Mouse (Mus musculus) hindbrain, embryonic 13.5 days (tissue): ENCODE results near the gene Pcx. TPM values are rescaled to one million over a fixed set of nuclear protein-coding genes. Genes with fewer than 3 reads are reported as not detected.

Experiments
- ATAC-seq: fragments of 200-750 bp; cut with Nextera tagmentation; 2 replicates; pipeline ENCODE4 v1.8.0; 2017; ENCODE audit warnings: moderate TSS enrichment; ENCODE audit not compliant: low FRiP score
- H3K27ac ChIP-seq: fragments of 300-500 bp; sonication (generic); 2 replicates; pipeline ENCODE4 v1.5.1; 2015; ENCODE audit warnings: inconsistent platforms, mild to moderate bottlenecking, moderate library complexity
- H3K27me3 ChIP-seq: fragments of 300-500 bp; sonication (generic); 2 replicates; pipeline ENCODE4 v1.6.1; 2015; ENCODE audit warnings: mild to moderate bottlenecking, inconsistent platforms
- H3K36me3 ChIP-seq: fragments of 300-500 bp; sonication (generic); 2 replicates; pipeline ENCODE4 v1.6.1; 2015; ENCODE audit warnings: mild to moderate bottlenecking, inconsistent platforms
- H3K4me1 ChIP-seq: fragments of 300-500 bp; sonication (generic); replicated peaks from 2 replicates; pipeline ENCODE4 v1.6.1; 2015; ENCODE audit warnings: inconsistent platforms
- H3K4me2 ChIP-seq: fragments of 300-500 bp; sonication (generic); 2 replicates; pipeline ENCODE4 v1.6.1; 2015; ENCODE audit warnings: inconsistent platforms, mild to moderate bottlenecking, moderate library complexity
- H3K4me3 ChIP-seq: fragments of 300-500 bp; sonication (generic); 2 replicates; pipeline ENCODE4 v1.5.1; 2015; ENCODE audit warnings: mild to moderate bottlenecking, inconsistent platforms
- H3K9ac ChIP-seq: fragments of 300-500 bp; sonication (generic); 2 replicates; pipeline ENCODE4 v1.6.1; 2015; ENCODE audit warnings: mild to moderate bottlenecking, inconsistent platforms
- H3K9me3 ChIP-seq: fragments of 300-500 bp; sonication (generic); 2 replicates; pipeline ENCODE4 v1.6.1; 2016; ENCODE audit warnings: inconsistent platforms
- WGBS: fragments of 180-500 bp; shearing (Covaris S2); methylation state at CpG from one replicate; pipeline ENCODE4 v1.1.7; 2015; 5-methylcytosine and 5-hydroxymethylcytosine counted together
- polyA plus RNA-seq: library from polyadenylated mRNA; unstranded; fragments of >200 nt; fragmentation: Nextera tagmentation; extraction: Ambion mirVana; gene quantifications from 2 replicates; pipeline ENCODE4 v1.2.1, GENCODE M21; 2015

Gene Pcx
- polyA plus RNA-seq, 1 experiment from 2014 or later = 24.3 TPM

DNA sequence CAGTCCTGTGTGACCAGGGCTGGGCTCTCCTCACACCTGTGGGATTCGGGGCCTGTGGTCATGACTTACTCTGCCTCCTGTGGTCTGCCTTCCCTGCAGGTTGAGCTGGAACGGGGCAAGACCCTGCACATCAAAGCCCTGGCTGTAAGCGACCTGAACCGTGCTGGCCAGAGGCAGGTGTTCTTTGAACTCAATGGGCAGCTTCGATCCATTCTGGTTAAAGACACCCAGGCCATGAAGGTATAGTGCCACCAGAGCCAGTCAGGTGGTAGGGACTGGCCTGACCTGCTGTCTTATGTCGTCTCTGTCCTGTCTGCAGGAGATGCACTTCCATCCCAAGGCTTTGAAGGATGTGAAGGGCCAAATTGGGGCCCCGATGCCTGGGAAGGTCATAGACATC lies 110.4 kb downstream of the Pcx start:
- Histone ChIP-seq H3K27me3 (peaks cover 11% of the 10 kb centered on the region; the same call in 1 of the 2 replicates), H3K27ac (no peak overlapping the region), H3K4me3 (no peak overlapping the region), H3K36me3 (peaks cover 38% of the 10 kb centered on the region), H3K9ac (no peak overlapping the region), H3K9me3 (no peaks in the 10 kb centered on the region), H3K4me1 (peaks cover 32% of the 10 kb centered on the region), H3K4me2 (no peak overlapping the region)
- 89% methylated on average over 7 of the region's 7 CpGs for WGBS
- ATAC-seq = no peak

DNA sequence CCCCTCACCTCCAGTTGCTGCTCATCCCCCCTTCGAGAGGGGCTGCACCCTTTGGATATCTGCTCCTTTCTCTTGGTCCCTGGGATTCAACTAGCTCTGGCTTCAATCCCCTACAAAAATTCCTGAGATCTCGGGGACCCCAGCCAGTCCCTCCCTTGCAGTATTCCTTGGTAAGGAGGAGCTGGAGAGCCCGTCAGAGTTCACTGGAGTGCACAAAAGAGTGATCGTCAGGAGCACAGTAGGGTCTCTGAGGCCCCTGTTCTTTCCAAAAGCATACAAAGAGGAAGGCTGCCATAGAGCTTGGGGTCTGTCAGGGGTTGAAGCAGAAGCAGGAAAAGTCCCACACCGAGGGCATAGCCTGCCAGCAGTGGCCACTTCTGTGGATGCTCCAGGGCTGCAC lies 112.5 kb downstream of the Pcx start:
- H3K9me3 ChIP-seq = no peaks in the 10 kb centered on the region
- H3K9ac ChIP-seq = no peak overlapping the region
- WGBS = 67% methylated on average over 5 of the region's 5 CpGs
- H3K27me3 ChIP-seq = peaks cover 1% of the 10 kb centered on the region; the same call in 1 of the 2 replicates
- ATAC-seq = no peak
- peaks cover 34% of the 10 kb centered on the region for H3K4me1 ChIP-seq
- H3K36me3 ChIP-seq = peaks cover 38% of the 10 kb centered on the region
- H3K4me2 ChIP-seq = no peak overlapping the region
- H3K27ac ChIP-seq = no peak overlapping the region
- H3K4me3 ChIP-seq = no peak overlapping the region

DNA sequence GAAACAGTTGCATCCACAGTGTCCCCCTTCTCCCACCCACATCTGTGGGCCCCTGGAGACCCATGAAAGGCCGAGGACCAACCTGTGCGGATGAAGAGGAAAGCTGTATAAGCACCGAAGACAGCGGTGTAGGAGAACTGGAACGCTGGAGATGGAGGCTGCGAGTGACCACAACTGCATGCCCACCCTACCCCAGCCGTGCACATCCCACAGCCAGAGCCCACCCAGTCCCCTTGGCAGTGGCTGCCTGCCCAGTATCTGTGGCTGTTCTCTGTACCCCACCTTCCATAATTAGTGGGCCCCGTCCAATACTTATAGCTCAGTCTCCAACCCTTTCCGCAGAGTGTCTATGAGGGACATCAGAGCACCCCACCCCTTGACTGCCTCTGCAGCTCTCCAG lies 113.1 kb downstream of the Pcx start:
- H3K9ac ChIP-seq = no peak overlapping the region
- H3K36me3 ChIP-seq = peaks cover 38% of the 10 kb centered on the region
- 94% methylated on average over 9 of the region's 9 CpGs for WGBS
- no peak overlapping the region for H3K27ac ChIP-seq
- no peak for ATAC-seq
- H3K4me2 ChIP-seq = no peak overlapping the region
- H3K4me3 ChIP-seq = no peak overlapping the region
- peaks cover 36% of the 10 kb centered on the region for H3K4me1 ChIP-seq
- H3K27me3 ChIP-seq = no peaks in the 10 kb centered on the region
- no peaks in the 10 kb centered on the region for H3K9me3 ChIP-seq

DNA sequence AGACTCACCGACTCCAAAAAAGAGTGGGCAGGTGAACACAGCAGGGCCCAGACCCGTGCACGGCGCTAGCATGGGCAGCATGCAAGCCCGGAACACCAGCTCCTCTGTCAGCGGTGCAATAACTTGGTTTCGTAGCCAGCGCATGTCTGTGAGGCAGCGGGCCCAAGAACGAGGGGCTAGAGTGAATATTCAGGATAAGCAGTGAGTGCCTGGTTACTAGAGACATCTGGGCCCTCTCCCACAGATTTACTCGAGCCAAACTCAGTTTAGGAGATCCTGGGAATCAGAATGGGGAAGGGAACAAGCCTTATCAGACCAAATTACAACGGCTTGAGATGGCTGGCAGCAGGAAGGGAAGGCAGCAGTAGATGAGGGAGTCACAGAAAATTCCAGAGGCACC lies 113.7 kb downstream of the Pcx start:
- Histone ChIP-seq H3K9me3 (no peaks in the 10 kb centered on the region), H3K36me3 (peaks cover 38% of the 10 kb centered on the region), H3K4me3 (peak overlapping the region; percentile 85; the same call in 1 of the 2 replicates), H3K27me3 (no peaks in the 10 kb centered on the region), H3K9ac (no peak overlapping the region), H3K4me1 (peaks cover 38% of the 10 kb centered on the region), H3K4me2 (peak overlapping the region; percentile 94; the same call in 1 of the 2 replicates), H3K27ac (no peak overlapping the region)
- 98% methylated on average over 12 of the region's 12 CpGs for WGBS
- no peak for ATAC-seq

DNA sequence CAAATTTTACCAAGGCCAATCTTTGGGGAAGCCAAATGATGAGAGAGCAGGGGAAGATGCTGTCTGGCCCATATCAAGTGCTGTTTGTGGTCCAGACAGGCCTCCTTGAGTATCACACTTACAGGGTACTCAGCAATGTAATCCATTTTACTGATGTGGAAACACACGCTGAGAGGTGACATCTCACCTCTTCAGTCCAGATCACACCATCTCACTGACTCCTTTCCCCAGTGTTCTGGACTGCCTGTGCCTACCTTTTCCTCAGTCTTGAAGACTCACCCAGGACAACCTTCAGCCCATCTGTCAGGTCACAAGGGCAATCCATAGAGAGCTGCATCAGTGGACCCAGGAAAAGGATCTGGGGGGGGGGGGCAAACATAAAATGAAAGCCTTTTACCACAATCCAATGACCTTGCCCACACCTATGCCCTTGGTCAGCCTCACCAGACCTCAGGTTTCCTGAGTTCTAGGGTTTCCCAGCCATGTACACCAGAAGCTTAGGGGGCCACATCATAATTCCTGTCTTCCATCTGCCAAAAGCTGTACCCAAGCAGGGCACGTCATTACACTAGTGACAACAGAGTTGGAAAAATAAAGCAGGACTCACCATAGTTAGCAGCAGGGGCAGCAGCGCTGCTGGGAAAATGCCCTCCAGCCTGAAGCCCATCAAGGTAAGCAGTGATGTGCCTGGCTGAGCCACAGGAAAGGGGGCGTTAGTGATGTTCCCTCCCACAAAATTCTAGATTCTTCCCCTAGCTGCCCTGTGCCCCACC lies 114.3 kb downstream of the Pcx start:
- H3K4me3 ChIP-seq = peak overlapping the region; percentile 85
- peak overlapping the region; percentile 95 for H3K27ac ChIP-seq
- no peak for ATAC-seq
- H3K9me3 ChIP-seq = no peaks in the 10 kb centered on the region
- H3K9ac ChIP-seq = peak overlapping the region; percentile 91
- 33% methylated on average over 4 of the region's 4 CpGs for WGBS
- no peaks in the 10 kb centered on the region for H3K27me3 ChIP-seq
- peaks cover 44% of the 10 kb centered on the region for H3K4me1 ChIP-seq
- peaks cover 38% of the 10 kb centered on the region for H3K36me3 ChIP-seq
- peak overlapping the region; percentile 94 for H3K4me2 ChIP-seq

DNA sequence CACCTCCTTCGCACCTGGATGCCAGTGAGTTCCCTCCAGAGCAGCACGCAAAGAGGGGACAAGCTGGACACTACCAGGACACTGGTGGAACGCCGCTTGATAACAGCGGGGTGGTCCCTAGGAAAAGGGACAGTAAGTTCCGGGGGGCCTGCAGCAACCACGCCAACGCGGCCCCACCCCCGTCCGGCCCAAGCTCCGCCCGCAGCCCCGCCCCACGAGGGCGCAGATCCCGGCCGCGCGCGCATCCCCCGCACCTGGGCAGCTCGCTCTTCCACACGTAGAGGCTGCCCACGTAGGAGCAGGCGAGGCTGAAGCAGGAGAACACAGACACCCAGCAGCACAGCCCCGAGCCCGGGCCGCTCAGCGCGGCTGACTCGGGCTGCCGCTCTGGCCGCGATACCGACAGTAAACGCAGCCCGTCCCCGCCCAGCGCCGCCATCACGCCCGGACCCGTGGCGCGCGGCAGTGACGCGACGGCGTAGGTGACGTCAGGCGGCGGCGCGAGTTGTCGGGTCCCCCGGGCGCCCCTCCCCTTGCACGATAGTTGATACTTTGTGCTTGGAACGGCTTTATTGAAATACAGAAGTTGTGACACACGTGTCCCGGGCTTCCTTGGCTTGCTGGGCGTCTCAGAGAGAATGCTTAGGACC lies 115.0 kb downstream of the Pcx start, which contains the start of gene Rce1:
Rce1 (minus strand) TSS at position 463 of the 650 bp plus-strand sequence.
- Histone ChIP-seq H3K9ac (peak within 1 kb of the TSS; percentile 91), H3K4me2 (peak within 1 kb of the TSS; percentile 94), H3K27me3 (no peaks in the 10 kb centered on the region), H3K4me3 (peak within 1 kb of the TSS; percentile 85), H3K9me3 (no peaks in the 10 kb centered on the region), H3K36me3 (peaks cover 36% of the 10 kb centered on the region), H3K4me1 (peaks cover 46% of the 10 kb centered on the region), H3K27ac (peak within 1 kb of the TSS; percentile 95)
- peak; percentile 86 for ATAC-seq
- under 1% methylated on average over 64 of the region's 64 CpGs for WGBS

DNA sequence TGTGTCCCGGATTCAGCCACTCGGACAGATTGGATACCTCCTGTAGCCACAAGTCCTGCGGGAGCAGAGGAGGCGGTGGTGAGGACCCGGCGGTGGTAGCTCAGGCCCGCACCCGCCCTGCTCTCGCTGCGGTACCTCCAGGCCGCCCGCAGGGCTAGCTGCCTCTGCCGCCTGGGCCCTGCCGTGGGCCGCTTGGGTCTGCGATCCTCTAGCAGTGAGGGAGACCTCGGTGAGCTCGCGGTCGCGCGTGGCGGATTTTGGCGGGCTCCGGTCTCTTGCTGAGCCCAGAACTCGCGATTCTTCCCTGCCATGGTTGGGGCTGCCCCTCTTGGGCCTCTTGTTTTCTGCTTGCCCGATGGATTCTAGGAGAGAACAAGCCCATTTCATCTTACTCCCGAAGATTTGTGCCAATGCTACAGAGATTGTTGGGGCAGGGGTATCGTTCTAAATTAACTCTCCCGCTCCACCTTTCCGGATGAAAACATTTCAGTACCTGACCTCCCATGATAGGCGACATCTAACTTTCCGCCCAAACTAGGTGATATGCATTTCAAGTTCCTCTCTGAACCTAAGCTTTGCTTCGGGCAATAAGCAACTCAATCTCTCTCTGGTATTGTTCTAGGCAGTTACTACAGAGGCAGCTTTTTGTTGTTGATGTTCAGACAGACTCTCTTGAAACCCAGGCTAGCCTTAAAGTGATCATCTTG lies 115.7 kb downstream of the Pcx start:
- 2% methylated on average over 35 of the region's 35 CpGs for WGBS
- no peaks in the 10 kb centered on the region for H3K9me3 ChIP-seq
- peak overlapping the region; percentile 95 for H3K27ac ChIP-seq
- no peaks in the 10 kb centered on the region for H3K27me3 ChIP-seq
- peak; percentile 73 for ATAC-seq
- peaks cover 46% of the 10 kb centered on the region for H3K4me1 ChIP-seq
- H3K36me3 ChIP-seq = peaks cover 30% of the 10 kb centered on the region
- H3K4me2 ChIP-seq = peak overlapping the region; percentile 94
- H3K9ac ChIP-seq = peak overlapping the region; percentile 91
- H3K4me3 ChIP-seq = peak overlapping the region; percentile 85

DNA sequence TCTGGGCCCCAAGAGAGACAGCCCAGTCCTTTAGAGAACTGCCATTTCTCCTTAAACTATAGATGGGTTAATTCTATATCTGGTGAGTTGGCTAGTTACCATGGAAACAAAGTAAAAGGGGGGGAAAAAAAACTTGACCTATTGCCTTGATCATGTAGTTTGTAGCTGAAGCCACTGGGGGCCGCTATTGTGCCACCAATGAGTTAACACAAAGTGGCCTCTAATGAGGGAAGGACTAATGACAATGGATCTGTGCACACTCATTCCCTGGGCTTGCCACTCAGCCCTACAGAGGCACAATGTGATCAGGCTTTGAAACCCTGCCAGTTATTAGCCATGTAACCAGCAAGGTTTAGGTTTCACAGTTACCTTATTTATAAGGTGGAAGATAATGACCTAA lies 118.5 kb downstream of the Pcx start:
- Histone ChIP-seq H3K9ac (peak overlapping the region; percentile 30; the same call in 1 of the 2 replicates), H3K27ac (peak overlapping the region; percentile 62), H3K9me3 (no peaks in the 10 kb centered on the region), H3K27me3 (no peaks in the 10 kb centered on the region), H3K36me3 (peaks cover 2% of the 10 kb centered on the region), H3K4me2 (no peak overlapping the region), H3K4me1 (peaks cover 42% of the 10 kb centered on the region), H3K4me3 (no peak overlapping the region)
- ATAC-seq = no peak
- 0% methylated on average over 1 of the region's 1 CpGs for WGBS

DNA sequence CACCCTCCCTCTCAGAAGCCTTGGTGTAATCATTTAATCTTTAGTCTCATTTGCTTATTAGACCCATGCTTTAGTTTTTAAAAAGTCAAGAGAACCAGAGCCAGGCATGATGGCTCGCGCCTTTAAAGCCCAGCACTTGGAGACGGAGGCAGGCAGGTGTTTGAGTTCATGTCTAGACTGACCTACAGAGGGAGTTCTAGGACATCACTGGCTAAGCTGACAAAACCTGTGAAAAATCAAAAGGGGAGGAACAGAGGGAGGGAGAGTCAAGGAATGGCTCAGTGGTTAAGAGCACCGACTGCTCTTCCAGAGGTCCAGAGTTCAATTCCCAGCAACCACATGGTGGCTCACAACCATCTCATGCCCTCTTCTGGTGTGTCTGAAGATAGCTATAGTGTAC lies 125.7 kb downstream of the Pcx start:
- no peak for ATAC-seq
- 74% methylated on average over 4 of the region's 4 CpGs for WGBS

DNA sequence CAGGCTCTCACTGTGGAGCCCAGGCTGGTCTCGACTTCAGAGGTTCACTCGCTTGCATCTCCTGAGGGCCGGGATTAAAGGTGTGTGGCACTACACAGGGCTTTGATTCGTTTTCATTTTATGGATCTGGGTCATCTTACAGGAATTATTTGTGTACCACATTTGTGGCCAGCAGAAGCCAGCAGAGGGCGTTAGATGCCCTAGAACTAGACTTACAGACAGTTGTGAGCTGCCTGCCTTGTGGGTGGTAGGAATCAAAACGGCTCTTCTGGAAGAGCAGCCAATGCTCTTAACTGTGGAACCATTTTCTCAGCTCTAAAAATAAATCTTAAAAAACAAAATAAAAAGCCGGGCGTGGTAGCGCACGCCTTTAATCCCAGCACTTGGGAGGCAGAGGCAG lies 134.0 kb downstream of the Pcx start:
- H3K9ac ChIP-seq = no peak overlapping the region
- no peak overlapping the region for H3K4me2 ChIP-seq
- H3K36me3 ChIP-seq = no peaks in the 10 kb centered on the region
- H3K27me3 ChIP-seq = peaks cover 7% of the 10 kb centered on the region; the same call in 1 of the 2 replicates
- H3K4me1 ChIP-seq = no peaks in the 10 kb centered on the region
- 50% methylated on average over 10 of the region's 10 CpGs for WGBS
- H3K9me3 ChIP-seq = no peaks in the 10 kb centered on the region
- no peak overlapping the region for H3K4me3 ChIP-seq
- no peak overlapping the region for H3K27ac ChIP-seq
- ATAC-seq = no peak

More for the DNA sequence above, 125.7 kb downstream of the Pcx start:
- no peaks in the 10 kb centered on the region for H3K9me3 ChIP-seq
- H3K9ac ChIP-seq = no peak overlapping the region
- no peak overlapping the region for H3K4me2 ChIP-seq
- 0 out of 2 replicates have a peak, but pooled peaks cover 8% of the 10 kb centered on the region for H3K27me3 ChIP-seq
- no peak overlapping the region for H3K4me3 ChIP-seq
- no peaks in the 10 kb centered on the region for H3K4me1 ChIP-seq
- no peaks in the 10 kb centered on the region for H3K36me3 ChIP-seq
- no peak overlapping the region for H3K27ac ChIP-seq

DNA sequence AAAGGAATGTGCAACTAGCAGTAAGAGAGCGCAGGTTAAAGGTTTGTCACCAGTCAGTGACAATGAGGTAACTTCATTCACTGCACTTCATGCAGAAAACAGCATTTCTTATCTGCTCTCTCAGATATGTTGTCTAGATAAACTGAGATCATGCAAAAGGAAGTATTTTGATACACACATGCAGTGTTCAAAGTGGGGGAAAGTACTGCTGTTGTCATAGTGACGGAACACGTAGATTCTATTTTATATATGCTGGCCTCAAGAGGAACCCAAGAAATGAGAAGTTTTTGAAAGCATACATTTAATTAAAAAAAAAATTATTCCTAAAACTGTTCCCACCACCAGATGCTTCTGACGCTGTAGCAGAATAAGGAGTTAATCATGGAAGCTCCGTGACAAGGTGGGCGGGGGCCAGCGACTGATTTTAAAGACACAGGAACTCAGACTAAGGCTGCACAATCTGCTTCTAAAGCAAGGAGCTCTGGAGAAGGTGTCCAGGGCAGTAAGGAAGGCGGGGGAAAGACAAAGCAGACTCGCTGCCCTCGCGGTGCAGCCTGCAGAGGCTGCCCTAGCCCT lies 136.7 kb downstream of the Pcx start:
- Histone ChIP-seq H3K4me1 (no peaks in the 10 kb centered on the region), H3K9me3 (no peaks in the 10 kb centered on the region), H3K27me3 (peaks cover 7% of the 10 kb centered on the region; the same call in 1 of the 2 replicates), H3K4me2 (no peak overlapping the region), H3K27ac (no peak overlapping the region), H3K36me3 (no peaks in the 10 kb centered on the region), H3K9ac (no peak overlapping the region), H3K4me3 (no peak overlapping the region)
- no peak for ATAC-seq
- 76% methylated on average over 11 of the region's 11 CpGs for WGBS

DNA sequence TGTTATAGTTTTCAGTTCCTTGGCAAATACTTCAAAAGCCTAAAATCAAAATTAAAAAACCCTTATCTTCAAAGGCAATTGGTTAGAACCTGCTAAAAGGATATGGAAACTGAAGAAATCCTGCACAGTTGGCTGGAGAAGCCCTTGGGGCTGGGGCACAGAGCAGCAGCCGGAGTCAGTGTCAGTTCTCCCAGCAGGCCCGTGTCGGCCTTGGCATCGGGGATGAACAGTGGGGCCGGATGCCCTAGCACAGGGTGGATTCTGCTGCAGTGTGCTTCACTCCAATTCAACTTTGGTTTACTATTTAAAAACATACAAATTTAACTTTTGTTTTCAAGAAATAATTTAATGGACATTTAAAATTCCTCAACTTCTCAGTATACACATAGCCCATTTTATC lies 147.9 kb downstream of the Pcx start:
- no peak overlapping the region for H3K27ac ChIP-seq
- 0 out of 2 replicates have a peak, but pooled peaks cover 4% of the 10 kb centered on the region for H3K27me3 ChIP-seq
- no peaks in the 10 kb centered on the region for H3K4me1 ChIP-seq
- H3K4me3 ChIP-seq = no peak overlapping the region
- no peak overlapping the region for H3K4me2 ChIP-seq
- ATAC-seq = no peak
- no peaks in the 10 kb centered on the region for H3K36me3 ChIP-seq
- H3K9me3 ChIP-seq = no peaks in the 10 kb centered on the region
- WGBS = 91% methylated on average over 5 of the region's 5 CpGs
- H3K9ac ChIP-seq = no peak overlapping the region
